Mouse (Mus musculus): ENCODE measurements around the gene Glt8d2.

Glt8d2 gene

GRCm38 (mm10) chr10:82690494-82690893, at the start of gene Glt8d2:
TSS of gene Glt8d2 (minus strand) at chr10:82690650.
- peak; percentile 88 for DNase-seq (ENCODE audit: low spot score)

DNA sequence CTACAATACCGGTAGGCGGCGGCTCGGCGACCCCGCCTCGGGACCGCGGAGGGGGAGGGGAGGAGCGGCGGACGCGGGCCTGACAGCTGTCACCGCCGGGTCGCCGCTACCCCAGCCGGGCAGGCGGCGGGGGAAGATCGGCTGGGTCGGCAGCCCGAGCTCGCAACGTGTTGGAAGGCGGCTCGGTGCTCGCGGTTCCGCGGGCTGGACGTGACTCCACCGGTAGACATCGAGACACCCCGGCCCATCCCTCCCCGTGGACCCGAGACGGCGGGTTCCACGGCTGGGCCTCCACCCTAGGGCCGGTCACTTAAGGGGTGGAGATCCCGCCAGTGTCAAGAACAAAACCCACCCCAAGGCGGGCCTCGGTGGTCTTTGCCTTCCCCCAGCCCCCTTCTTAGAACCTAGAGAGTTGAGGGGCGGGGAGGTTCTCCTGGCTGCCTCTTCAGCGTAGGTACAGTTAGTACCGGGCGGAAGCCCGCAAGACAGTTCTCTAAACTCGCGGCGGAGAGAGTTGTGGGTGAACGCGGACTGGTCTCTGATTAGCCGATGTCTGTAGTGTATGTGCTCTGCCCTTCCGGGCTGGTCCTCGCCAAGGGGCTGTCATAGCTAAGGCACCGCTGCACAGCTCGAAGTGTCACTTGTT, 9.0 kb upstream of the Glt8d2 start:
- DNase-seq (ENCODE audit: low spot score) = peak; percentile 56

DNA sequence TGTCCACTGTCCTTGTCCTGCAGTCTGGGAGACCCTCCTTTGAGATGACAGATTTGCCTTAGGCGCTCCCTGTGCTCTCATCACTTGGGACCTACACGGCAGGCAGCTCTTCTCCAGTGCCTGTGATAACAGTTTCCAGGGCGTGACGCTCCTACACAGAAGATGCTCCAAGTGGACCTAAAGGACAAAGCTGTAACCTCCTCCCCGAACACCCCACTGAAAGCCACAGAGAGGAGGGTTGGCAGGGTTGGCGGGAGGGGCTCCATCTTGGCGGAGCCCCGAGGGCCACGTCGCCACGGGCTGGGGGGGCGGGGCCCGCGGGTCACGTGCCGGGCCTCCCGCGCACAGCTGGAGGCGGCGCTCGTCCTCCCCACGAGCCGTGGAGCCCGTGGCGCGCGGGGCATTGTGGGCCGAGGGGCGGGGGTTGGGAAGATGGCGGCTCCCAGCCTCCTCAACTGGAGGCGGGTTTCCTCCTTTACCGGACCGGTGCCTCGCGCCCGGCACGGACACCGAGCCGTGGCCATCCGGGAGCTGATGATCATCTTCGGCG, 8.3 kb upstream of the Glt8d2 start:
- DNase-seq (ENCODE audit: low spot score) = peak; percentile 83

DNA sequence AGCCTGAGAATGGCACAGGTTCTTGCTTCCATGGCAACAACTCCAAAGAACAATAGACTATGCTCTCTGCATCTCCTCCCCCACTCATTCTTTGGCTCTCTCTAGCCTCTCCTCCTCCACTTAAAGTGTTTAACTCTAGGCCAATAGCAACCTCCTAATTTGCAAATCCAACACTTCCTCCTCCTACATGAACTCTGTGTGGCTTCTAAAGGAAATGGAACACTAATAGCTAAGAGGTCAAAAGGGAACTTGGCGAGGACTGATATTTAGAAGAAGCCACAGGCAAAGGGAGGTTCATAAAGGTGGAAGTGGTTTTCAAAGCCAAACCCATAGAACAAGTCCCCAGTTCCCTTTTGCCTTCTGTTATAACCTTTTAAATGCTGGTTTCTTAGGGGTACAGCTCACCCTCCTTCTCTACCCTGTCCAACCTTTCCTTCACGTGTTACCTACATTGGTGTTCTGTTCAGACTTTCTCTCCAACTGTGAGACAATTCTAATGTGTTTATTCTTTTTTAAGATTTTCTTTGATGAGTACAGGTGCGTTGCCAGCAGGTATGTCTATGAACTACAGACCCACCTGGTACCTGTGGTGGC, 7.0 kb upstream of the Glt8d2 start:
- no peak for DNase-seq (ENCODE audit: low spot score)

- no peak for DNase-seq (ENCODE audit: low spot score)
Measured at GRCm38 (mm10) chr10:82696453-82697079, 6.1 kb upstream of the Glt8d2 start.

DNA sequence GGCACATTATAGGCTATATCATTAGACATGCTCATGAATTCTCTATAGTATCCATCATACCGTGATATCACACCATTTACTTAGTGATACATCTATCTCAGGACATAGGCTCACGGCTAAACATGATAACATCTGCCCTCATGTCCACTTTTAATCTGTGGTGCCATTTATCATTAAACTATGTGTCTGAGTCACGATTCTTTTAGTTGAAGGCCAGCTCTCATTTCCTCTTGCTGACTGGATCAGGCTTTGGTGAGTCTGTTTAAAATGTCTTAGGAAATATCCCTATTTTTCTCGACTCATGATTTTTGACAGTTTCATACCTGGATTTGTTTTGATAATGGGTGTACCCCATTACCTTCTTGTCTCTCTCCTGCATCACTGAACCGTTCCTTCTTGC, 5.5 kb upstream of the Glt8d2 start, which contains the start of gene Hcfc2:
Gene Hcfc2, plus strand, starts transcription at position 205 of the 400 bp plus-strand sequence.
- DNase-seq (ENCODE audit: low spot score) = no peak

- no peak for DNase-seq (ENCODE audit: low spot score)
Measured at GRCm38 (mm10) chr10:82689681-82690211, 704 bp downstream of the Glt8d2 start.

DNA sequence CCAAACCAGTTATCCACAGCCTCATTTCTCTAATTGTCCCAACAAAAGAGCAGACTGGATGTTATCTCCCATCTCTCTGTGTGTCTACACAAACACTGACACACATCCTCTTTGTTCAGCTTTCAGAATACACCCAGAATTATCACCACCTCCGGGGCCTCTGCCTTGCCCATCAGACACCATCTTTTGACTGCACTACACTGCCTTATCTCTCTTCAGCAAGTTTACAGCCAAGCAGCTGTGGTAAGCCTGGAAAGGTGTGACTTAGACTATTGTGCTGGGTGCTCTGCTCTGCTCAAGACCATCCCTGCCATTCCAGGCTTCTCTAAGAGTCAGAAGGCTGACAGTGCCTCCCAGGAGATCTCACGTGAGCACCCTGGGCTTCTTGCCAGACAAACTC, 5.0 kb downstream of the Glt8d2 start:
- DNase-seq (ENCODE audit: low spot score) = no peak

GRCm38 (mm10) chr10:82681639-82682038, 8.8 kb downstream of the Glt8d2 start:
- no peak for DNase-seq (ENCODE audit: low spot score)

DNA sequence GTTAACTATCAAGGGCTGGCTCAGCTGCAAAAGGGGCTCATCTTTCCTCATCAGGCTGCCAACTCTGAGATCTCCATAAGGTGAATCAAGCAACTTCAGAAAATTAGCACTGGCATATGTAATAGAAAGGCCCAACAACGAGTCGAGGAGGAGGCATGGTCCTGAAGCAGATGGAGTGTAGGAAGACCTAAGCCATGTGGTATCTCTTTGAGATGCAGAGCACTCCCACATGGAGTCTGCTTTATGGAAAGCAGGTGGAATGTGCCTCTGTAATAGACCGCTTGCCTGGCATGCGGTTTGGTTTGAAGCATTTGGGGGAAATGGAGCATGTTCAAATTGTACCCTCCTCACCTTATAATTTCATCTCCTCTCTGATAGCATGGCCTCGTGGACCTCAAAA, 9.7 kb downstream of the Glt8d2 start:
- DNase-seq (ENCODE audit: low spot score) = no peak

GRCm38 (mm10) chr10:82676949-82677348, 13.5 kb downstream of the Glt8d2 start:
- DNase-seq (ENCODE audit: low spot score) = no peak

- DNase-seq (ENCODE audit: low spot score) = no peak
Measured at GRCm38 (mm10) chr10:82670205-82670604, 20.2 kb downstream of the Glt8d2 start.

DNA sequence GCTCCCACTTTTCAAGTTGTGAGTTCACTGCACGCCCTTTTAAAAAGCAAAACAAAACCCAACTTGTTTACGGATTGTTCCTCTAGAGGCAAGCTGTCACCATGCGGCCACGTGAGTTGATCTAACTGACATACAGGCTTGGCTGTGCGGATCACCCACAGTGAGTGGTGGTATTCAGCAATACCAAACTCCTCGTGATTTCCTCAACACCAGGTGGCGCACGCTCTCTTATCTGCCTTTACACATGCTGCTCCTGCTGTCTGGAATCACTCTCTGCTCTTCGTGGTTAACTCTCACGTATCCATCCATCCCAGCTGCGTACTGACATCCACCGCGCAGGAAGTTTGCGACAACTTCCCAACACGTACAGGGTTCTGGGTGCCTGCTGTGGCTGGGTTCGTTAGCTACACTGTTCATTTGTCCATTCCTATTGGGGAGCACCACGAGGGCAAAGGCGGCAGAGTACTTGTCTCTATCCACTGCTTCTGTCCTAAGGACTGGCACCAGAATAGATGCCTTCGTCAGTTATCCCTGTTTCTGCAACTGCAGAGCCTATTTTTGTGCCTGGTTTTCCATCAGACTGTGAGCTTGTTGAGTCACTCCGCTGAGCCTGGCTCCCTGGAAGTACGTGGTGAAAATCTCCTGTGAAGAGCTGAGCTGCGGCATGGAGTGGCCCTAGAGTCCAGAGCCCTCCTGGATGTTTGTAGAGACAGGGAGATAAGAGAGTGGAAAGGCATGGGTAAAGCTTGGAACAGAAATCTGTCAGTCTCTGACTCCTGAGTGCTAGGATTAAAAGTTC, 23.8 kb downstream of the Glt8d2 start:
- DNase-seq (ENCODE audit: low spot score) = peak; percentile 96

DNA sequence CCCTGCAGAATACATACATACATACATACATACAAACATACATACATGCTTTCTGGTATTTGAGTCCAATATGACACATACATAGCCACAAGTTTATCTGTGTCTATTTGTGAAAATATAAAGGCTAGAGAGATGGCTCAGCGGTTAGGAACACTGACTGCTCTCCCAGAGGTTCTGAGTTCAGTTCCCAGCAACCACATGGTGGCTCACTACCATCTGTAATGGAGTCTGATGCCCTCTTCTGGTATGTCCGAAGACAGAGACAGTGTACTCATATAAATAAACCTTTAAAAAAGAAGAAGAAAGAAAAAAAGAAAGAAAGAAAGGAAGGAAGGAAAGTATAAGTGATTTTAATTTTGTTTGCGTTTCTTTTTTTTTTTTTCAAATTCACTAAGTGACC, 24.5 kb downstream of the Glt8d2 start:
- no peak for DNase-seq (ENCODE audit: low spot score)

- DNase-seq (ENCODE audit: low spot score) = no peak
Measured at GRCm38 (mm10) chr10:82663289-82663688, 27.2 kb downstream of the Glt8d2 start.

GRCm38 (mm10) chr10:82662267-82662990, 28.0 kb downstream of the Glt8d2 start:
- no peak for DNase-seq (ENCODE audit: low spot score)

GRCm38 (mm10) chr10:82661820-82662219, 28.6 kb downstream of the Glt8d2 start:
- DNase-seq (ENCODE audit: low spot score) = no peak

- DNase-seq (ENCODE audit: low spot score) = no peak
Measured at GRCm38 (mm10) chr10:82654581-82654980, 35.9 kb downstream of the Glt8d2 start.

DNA sequence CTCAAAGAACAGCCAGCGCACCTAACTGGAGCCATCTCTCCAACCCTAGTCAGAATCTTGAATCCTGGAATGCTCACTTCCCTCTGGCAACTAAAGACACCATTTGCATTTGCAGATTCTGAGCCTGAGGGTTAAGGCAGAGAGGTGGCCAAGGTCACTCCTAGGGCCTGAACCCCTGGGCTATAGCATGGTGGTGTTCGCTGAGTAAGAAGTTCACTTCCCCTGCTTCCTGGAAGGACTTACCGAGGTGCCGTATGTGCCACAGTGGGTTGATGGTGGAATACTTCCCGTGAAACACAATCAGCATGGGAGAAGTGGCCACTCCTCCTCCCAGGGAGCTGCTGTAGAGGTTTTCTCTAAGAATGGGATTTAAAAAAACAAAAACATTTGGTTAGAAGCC, 37.8 kb downstream of the Glt8d2 start:
- DNase-seq (ENCODE audit: low spot score) = no peak

DNA sequence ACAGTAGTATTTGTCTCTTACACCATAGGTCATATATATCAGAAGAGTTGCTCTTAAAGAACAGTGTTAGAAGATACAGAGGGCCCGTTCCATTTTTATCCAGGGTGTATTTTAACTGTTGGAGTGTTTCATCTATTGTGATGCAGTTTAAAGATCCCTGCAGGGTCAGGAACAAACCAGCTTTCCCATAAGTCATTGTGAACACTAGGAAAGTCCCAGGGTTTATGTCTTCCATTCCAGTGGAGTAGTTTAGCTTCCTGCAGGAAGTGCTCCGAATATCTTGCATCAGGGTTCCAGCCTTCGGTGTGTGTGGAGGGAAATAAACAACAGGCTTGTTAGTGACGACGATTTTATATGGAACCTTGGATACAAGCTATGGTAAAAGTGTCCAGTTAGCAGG, 39.2 kb downstream of the Glt8d2 start:
- DNase-seq (ENCODE audit: low spot score) = no peak

GRCm38 (mm10) chr10:82647205-82647811, 43.1 kb downstream of the Glt8d2 start:
- no peak for DNase-seq (ENCODE audit: low spot score)

All from embryo, embryonic 10 days (tissue).